Mouse (Mus musculus) right cerebral cortex, postnatal 10 days (tissue): ENCODE measurements around the gene Lrrtm1.

Source experiments
- DNase-seq, 2 experiments: peaks; one replicate each; pipeline ENCODE4 v3.0.0; 2021; ENCODE audit warnings: low spot score in 2 of 2

Gene Lrrtm1

GRCm38 (mm10) chr6:77306796-77307195 is 64.3 kb downstream of the Lrrtm1 start:
- DNase-seq: no peak
